Mouse (Mus musculus): Measurements from ENCODE around the gene Gprc6a.

DNA sequence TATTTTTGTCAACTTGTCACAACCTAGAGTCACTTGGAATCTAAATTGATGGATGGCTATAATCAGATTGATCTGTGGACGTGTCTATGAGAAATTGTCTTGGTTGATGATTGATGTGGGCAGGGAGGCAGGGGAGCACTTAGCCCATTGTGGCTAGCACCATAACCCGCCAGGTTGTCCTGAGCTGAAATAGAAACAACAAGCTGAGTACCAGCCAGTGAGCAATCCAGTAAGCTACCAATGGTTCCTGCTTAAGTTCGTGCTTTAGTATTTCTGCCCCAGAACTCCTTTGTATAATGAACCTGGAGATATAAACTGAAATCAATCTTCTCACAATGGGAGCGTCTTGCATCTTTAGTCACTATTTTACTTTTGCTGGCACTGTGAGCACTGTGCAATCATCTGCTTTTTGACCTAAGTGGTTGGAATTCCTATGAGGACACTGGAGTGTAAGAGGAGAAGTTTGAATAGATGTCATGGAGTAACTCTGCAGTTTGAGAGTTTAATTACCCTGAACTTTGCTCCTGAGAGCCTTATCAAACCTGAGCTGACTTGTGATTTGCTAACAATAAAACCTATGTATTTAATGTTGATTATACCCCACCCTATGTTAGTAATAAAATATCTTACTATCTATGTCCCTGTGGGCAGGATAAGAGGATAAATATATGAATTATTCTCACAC lies 21.4 kb downstream of the Gprc6a start:
- TF ChIP-seq CTCF (IDR thresholded peaks at IDR 0.05; ENCODE audit: control insufficient read depth, insufficient read depth, insufficient read length) (no peak), MYOD1 (IDR thresholded peaks at IDR 0.05; ENCODE audit: control insufficient read depth, insufficient read length, low read depth) (no peak)
